Mouse (Mus musculus): Measurements from ENCODE around the gene Numa1. TPM values are rescaled to one million over a fixed set of nuclear protein-coding genes. Genes with fewer than 3 reads are reported as not detected.
"Not testable (repeated sequence)": the region's sequence is repeated elsewhere in the genome, so short reads cannot be mapped to it uniquely, and the experiment has no call there.

Numa1 gene
- total RNA-seq, 2 experiments from 2014 or later: 73.4 to 75.3 TPM

DNA sequence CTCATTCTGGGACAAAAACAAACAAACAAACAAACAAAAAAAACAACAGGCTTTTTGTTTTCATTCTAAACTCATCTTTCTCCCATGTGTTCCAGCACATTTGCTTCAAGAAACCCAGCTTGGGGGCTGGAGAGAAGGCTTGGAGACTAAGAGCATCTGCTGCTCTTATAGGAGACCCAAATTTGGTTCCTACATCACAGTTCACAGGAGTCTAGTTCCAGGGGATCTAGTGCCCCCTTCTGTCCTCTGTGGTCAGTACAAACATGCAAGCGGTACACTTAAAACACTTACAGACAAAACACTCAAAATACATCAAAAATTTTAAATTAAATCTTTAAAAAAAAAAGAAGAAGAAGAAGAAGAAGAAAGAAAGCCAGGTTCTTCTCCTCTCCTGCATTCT lies 101.0 kb downstream of the Numa1 start:
- DNase-seq (ENCODE audit: low spot score in 2 of 2): no peak

DNA sequence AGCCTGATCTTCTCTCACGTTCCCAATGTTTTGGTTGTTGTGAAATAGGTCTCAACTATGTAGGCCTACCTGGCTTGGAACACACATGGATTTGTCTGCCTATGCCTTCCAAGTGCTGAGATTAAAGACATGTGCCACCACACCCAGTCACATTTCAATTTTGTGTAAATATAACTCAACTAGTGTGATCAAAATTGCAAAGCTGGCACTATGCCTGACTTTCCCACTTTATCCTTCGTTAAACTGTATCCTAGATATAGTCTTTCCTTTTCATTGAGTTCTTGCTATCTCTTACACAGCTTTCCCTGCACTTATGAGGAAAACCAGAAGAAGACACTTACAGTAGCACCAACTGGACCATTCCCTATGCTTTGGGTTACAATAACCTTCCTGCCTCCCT lies 101.6 kb downstream of the Numa1 start:
- no peak for DNase-seq (ENCODE audit: low spot score in 2 of 2)

DNA sequence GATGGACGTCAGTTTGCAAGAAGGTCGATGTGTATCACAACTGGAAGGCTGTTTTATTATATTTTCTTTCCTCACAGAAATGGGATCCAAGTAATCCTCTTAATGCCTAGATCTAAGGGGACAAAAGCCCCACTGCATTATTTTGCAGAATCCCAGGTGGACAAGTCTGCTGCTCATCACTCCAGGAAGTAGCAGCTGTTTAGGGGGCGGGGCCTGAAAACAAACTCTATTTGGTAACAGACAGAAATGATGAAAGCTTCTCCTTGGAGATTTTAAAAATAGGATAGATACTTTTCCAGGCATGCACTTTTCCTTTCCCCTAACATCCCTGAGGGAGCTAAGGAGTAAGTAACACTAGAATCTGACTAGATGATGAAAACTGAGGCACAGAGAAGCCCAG lies 103.4 kb downstream of the Numa1 start:
- DNase-seq (ENCODE audit: low spot score in 2 of 2): no peak

DNA sequence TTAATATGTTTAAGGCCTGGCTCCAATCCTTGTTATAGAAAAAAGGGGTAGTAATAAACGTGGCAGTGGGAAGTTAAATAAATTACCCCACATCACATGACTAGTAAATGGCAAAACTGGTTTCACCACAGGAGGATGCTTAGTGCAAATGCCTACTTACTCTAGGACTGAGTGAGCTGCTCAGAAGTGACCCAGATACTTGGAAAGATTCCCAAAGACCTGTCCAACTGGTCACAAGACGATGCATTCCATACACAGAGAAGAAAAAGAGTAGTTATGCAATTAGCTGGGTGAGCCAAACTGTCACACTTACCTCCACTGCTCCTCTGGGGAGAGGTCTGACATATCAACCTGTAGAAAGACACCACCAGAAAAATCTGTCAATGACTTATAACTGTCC lies 108.4 kb downstream of the Numa1 start:
- DNase-seq (ENCODE audit: low spot score in 2 of 2): no peak

DNA sequence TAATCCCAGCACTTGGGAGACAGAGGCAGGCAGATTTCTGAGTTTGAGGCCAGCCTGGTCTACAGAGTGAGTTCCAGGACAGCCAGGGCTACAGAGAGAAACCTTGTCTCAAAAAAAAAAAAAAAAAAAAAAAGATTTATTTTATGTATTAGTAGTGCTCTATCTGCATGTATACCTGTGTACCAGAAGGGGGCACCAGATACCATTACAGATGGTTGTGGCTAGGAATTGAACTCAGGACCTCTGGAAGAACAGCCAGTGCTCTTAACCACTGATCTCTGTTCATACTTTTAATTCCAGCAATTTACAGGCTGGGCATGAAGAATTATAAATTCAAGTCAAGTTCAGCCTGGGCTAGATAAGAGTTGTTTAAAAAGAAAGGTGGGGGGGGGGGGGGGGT lies 114.6 kb downstream of the Numa1 start:
- not testable (repeated sequence) for DNase-seq (ENCODE audit: low spot score in 2 of 2)

DNA sequence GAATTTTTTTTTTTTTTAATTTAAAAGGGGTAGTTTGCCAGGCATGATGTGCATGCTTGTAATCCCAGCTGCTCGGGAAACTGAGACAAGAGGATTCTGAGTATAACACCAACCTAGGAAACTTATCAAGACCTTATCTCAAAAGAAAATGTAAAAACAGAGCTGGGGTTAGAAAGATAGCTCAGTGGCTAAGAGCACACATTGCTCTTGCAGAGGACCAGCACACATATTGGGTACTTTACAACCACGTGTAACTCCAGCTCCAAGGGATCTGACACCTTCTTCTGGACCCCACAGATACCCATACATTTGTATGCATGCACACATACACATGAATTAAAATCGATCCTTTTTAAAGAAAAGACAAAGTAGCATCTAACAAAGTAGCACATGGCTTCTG lies 127.4 kb downstream of the Numa1 start:
- no peak for DNase-seq (ENCODE audit: low spot score in 2 of 2)

DNA sequence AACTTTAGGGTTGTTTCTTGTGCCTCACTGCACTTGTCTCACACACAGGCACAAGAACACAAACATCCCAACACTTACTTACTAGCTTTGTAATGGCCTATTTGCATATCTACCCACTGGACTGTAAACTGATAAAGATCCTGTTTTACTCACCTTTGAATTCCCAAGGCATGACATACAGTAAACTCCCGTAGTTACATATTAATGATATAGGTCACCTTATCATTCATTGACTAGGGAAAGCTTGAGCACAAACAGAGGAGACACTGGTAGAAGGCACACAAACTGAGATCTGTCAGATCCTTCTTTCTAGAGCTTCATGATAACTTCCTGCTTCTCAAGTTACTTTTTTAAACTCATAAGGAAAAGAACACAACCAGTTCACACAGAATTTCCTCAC lies 128.3 kb downstream of the Numa1 start:
- no peak for DNase-seq (ENCODE audit: low spot score in 2 of 2)

DNA sequence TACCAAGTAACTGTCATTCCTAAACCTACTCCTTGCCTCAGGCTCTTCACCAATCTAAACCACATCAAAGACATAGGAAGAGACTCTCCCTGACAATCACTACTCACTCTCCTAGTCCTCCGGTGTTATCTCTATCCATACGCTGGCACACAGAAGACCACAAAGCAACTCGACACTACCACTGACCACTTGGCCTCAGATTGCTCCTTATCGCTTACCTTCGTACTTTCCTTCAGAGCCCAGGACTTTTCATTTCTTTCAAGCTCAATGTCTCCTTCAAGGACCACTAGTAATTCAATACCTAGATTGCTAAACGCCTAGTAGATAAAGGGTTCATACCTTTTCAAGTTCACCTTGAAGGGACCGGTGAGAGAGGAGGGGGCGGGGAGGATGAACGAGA lies 130.0 kb downstream of the Numa1 start:
- no peak for DNase-seq (ENCODE audit: low spot score in 2 of 2)

Other genes starting within 250 kb of the Numa1 start
- not detected for gene Phox2a, start 115.8 kb upstream of the Numa1 start, total RNA-seq (2021)
- gene Inppl1, start 95.9 kb upstream of the Numa1 start, total RNA-seq (2021): 10 to 100 TPM; 32.9 to 36.0 TPM
- 1 to 10 TPM in 1 of 2 experiments, under 1 TPM in 1; 0.90 to 1.1 TPM for gene Folr2, start 76.9 kb upstream of the Numa1 start, total RNA-seq (2021)
- 10 to 100 TPM; 31.7 to 35.3 TPM for gene Anapc15, start 70.4 kb upstream of the Numa1 start, total RNA-seq (2021)
- 10 to 100 TPM in 1 of 2 experiments, 1 to 10 TPM in 1; 4.4 to 35.6 TPM for gene Folr1, start 63.3 kb upstream of the Numa1 start, total RNA-seq (2021)
- gene Lamtor1, start 28.2 kb upstream of the Numa1 start, total RNA-seq (2021): 100 to 1,000 TPM in 1 of 2 experiments, 10 to 100 TPM in 1; 98.7 to 102 TPM
- gene Tomt, start 27.8 kb upstream of the Numa1 start, total RNA-seq (2021): under 1 TPM; 0.18 to 0.21 TPM
- gene Lrrc51, start 216 bp upstream of the Numa1 start, total RNA-seq (2021): 1 to 10 TPM; 4.8 to 7.4 TPM
- 1 to 10 TPM; 8.4 to 8.7 TPM for gene Il18bp, start 84.6 kb downstream of the Numa1 start, total RNA-seq (2021)
- gene Rnf121, start 131.4 kb downstream of the Numa1 start, total RNA-seq (2021): 10 to 100 TPM; 35.0 to 40.9 TPM
- 10 to 100 TPM; 19.6 to 22.3 TPM for gene Xndc1, start 131.4 kb downstream of the Numa1 start, total RNA-seq (2021)
- gene Xntrpc, start 131.6 kb downstream of the Numa1 start, total RNA-seq (2021): 1 to 10 TPM; 1.9 to 2.3 TPM
- gene Trpc2, start 149.0 kb downstream of the Numa1 start, total RNA-seq (2021): under 1 TPM in 1 of 2 experiments, not detected in 1; 0.60 TPM
- gene Art1, start 167.6 kb downstream of the Numa1 start, total RNA-seq (2021): not detected
- gene Art5, start 175.4 kb downstream of the Numa1 start, total RNA-seq (2021): not detected
- gene Chrna10, start 182.7 kb downstream of the Numa1 start, total RNA-seq (2021): under 1 TPM in 1 of 2 experiments, not detected in 1; 0.14 TPM